Mouse (Mus musculus) brain, adult 2 months (tissue): Measurements from ENCODE around the gene Elavl4.

Source experiments
- DNase-seq: peaks from one replicate; pipeline ENCODE4 v3.0.0; 2011; ENCODE audit warnings: low read depth, low spot score

The Elavl4 gene

DNA sequence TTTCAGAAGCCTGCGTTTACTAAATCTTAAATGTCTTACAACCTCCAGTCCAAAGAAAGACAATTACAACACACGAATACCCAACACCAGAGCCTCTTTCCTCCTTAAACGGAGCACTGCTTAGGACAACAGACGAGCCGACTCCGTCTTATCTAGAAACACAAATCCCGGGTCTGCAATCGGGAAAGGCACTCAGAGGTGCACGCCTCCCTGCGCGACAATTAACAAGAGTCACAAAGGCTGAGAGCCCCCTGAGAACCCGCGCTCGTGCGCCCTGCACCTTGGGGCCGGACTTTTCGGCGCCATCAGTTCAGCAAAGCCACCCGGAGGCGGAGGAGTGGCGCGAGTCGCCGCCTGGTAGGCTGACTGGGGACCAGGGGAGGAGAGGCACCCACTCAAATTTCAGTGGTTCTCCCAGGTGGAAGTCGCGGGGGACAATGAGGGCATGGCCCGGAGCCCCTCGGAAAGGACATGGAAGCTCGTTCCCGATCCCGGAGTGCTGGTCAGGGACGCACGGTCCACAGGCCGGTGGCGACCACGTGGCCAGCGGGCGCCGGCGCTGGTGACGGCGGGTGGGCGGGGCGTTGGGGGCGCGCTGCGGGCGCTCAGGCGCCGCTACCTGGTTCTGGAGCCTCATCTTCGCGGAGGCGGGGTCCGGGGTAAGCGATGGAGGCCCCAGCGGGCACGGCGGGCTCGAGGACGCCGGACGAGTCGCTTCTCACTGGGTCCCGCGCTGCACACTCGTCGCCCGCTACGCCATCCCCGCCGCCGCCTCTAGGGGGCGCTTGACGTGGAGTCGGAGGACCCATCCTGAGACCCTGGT, at the start of gene Elavl4:
Gene Elavl4 (minus strand): TSS at position 732 of the 823 bp plus-strand sequence.
- peak; percentile 77 for DNase-seq

DNA sequence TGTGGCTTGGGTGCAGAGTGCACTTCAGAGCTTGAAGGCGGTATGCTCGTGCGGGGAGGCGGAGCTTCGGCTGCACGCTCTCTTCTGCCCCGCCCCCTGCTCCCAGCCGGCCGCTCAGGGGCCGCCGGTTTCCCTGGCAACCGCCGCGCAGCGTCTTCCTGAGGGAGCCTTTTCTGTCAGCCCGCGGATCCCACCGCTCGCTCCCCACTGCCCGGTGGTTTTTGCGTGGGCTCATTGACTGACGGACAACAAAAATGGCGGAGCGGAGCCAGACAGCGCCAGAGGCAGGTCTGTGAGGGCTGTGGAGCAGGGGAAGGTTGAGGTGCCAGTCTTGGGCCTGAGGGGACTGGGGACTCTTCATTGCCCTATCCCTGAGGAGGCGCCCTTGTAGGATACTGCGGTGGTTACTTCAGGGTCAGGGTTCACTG, 45.9 kb upstream of the Elavl4 start, which contains the start of gene Agbl4:
Gene Agbl4 (plus strand): TSS at position 44 of the 428 bp plus-strand sequence.
- DNase-seq: peak; percentile 83

DNA sequence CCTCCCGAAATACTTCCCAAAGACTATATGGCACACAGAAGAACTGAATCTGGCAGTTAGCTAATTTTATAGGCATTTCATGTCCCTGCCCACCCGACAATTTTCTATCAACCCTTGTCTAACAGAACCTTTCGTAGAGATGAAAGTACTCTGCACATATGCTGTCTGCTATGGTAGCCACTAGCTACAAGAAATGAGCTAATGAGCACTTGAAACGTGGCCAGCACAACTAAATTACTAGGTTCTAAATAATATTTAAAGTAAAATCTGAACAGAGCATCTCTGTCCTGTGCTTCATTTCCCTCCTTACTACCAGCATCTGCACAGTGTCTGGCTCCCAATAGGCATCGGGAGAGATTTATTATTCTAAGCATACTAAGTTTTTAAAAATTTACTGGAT, 44.5 kb upstream of the Elavl4 start:
- DNase-seq: peak; percentile 9

DNA sequence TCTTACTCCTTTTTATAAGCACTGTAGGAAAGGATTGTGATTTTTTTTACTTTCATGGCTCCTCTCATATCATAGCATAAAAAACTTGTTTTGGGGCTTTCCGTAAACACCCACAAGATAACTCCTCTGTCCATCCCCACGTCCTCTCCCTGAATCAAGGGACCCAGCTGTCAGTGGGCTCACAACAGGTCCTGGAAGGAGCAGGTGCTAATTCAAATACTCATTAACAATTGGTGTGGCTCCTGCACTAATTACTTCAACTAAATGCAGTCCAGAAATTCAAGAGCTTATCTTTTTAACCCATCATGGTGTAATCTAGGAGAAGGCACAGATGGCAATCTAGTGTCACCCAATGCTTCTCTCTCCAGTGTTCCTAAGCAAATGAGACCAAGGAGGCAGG, 8.9 kb upstream of the Elavl4 start:
- DNase-seq: no peak

DNA sequence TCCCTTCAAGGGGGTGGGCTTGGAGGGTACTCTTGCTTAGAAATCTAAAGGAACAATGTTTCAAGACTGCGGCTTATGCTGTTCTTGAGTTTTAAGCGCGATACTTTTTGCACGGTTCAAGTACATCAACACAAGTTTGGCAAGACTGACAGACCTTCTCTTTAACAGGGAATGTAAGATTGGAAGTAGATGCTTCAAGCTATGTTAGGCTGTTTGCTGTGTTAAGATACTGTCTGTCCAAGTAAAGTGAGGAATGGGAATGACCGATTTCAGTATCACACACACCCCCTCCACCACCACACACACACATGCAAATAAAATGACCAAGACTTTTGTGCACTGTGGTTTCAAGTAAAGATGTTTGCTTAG, 276 bp upstream of the Elavl4 start:
- no peak for DNase-seq

DNA sequence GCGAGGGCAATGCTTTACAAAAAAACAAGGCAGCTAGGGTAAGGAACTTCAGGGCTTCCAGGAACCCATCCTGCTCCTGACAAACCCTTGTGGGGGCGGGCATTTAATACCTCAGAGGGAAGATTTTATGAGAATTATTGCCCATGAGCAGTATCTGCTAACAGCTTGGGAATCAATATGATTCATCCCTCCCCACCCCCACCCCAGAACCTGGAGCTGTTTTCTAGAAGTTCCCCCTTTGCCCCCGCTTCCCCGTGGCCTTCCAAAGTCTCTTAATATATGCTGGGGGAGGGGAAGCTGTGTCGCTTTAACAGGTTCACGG, 892 bp downstream of the Elavl4 start:
- DNase-seq: no peak

DNA sequence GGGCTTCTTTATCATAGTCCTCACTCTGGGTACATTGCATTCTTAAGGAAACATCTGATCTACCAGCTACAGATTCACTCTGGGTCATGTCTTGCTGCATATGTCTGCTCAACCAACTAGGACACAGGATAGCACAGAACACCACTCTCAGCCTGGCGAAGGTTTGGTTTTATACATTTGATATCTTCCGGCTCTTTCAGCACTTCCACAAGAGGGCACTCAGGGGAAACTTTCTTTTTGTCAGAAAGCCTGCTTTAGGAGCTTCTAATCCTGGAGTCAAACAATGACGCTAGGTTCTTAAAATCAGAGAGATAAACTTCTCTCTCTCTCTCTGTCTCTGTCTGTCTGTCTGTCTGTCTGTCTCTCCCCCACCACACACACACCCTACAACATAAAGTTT, 27.8 kb downstream of the Elavl4 start:
- DNase-seq: peak; percentile 76

DNA sequence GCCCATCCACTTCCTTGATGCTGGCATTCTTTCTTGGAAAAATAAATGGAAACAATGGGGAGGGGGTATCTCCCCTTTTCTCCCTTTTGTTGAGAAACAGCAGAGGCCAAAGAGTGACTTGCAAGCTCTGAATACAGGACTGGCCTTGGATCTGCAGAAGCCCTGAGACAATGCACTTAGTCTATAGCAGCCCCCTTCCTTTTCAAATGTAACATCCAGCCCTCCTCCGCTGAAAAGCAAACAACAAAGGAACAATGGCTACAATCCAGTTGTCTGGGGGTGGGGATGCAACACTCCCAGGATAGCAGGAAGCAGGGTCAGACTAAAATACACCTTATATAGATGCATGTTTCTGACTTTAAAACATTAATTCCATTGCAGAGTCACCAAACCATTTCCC, 39.6 kb downstream of the Elavl4 start:
- DNase-seq: no peak

DNA sequence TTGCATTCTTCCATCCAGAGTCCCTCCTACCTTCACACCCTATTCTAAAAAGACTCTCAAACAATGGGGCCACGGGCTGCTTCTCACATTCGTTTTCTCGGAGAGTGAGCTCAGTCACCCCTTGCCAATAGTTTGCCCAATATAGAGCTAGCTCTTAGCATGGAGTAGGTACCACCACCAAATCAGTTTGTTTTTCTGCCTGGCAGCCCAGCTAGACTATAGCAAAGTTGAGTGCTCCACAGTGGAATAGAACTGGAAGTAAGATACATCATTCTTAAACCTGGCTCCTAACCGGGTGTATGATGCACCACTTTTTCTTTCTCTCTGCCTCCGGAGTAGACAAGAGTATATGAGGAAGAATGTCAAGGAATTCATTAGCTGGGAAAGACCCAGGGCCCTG, 44.7 kb downstream of the Elavl4 start:
- DNase-seq: no peak

DNA sequence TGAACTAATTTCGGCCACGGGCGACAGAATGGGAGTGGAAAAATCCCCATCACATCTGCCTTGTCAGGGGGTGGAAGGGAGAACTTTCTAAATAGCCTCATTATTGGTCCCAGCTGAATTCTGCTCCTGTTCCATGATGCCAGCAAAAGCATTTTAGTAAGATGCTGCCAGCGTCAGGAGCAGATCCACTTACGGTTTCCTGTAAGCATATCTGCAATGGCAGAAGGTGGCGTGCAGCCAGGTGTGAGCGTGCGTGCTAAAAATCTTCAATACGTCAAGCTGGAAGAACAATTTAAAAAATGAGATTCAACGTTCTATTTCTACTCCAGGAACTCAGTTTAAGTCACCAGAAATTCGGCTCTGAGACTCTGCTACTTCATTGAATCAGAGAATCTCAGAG, 45.1 kb downstream of the Elavl4 start:
- peak; percentile 70 for DNase-seq

DNA sequence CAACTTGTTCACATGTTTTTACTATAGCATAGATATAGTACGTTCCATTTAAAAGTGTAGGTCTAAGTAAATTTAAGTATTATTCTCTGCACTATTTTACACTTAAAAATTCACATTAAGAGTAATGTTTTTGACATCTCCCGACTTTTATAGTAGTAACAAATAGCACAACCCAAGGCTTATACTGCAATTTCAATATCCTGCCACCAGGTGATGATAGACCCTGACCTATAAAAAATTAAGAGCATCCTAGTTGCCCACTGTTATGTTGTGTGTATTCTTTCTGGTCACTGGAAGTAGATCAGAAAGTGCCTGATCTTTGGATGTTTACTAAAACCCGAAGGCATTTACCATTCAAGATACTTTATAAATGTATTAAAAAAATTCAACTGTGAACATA, 55.9 kb downstream of the Elavl4 start:
- no peak for DNase-seq

DNA sequence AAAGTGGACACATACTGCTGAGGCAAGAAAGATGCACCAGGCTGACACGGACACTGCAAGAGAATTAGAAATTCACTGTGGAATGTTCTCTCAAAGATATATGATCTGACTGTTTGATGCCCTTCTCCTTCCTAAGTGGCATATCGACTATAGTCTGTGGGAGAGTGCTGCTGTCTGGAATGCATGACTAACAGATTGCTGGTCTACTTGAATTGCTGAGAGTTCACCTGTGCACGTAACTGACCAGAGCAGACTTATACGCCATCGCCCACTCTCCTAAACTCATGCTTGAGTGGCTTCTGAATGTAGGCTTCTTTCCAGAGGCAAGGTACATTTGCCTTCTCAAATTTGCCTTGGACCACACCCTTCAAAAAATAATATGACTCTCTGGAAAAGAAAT, 58.5 kb downstream of the Elavl4 start:
- no peak for DNase-seq

DNA sequence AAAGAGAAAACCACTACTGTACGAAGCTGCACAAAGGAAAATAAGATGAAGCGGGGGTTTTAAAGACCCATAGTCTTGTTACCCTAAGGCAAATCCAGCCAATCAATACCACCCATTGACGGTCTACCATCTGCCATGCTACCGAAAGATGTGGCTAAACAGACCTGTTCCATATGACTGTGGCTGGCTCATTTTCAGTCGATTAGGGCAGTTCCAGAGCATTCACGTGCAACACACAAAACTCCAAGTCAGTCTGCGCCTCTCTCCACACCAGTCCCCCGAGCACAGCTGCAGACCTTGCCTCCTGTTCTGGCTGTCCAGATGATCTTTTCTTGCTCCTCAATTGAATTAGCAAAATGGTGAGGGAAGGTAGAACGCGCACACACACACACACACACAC, 59.2 kb downstream of the Elavl4 start:
- DNase-seq: no peak

DNA sequence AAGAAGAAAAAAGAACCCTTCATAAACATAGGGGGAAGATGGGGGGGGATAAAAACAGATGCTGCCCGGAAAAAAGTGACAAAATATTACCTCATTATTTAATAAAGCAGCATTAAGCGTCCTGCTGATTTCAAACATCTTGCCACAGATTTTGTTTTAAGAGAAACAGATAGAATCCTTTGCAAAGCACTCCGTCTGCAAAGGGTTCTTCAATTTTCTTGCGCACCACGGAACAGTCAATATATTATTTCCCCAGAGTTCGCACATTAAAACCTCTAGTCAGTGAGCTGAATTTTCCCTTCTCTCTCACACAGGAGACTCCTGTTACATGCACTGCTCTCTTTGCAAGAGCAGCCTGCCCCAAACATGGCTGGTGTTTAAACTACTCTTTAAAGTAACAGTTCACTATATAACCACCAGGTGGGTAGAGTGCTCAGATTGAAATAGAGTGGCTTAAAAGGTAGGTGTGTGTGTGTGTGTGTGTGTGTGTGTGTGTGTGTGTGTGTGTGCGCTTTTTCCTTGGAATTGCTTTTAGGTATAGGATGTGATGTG, 61.1 kb downstream of the Elavl4 start:
- peak; percentile 83 for DNase-seq

DNA sequence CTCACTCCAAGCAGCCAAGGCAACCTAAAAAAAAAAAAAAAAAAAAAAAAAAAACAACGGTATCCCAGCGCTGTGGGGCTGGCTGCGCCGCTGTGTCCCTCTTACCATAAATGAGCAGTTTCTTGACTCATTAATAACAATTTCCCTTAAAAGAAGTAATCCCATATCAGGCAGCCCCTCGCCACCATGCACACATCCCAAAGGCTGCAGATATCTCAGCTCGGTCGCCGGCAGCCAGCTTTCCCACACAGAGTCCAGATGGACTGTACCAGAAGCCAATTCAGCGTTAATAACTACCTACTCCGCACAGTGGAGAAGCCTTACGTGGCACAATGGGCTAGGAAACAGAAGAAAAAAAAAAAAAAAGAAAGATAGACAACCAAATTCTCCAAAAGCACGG, 61.7 kb downstream of the Elavl4 start:
- peak; percentile 91 for DNase-seq

DNA sequence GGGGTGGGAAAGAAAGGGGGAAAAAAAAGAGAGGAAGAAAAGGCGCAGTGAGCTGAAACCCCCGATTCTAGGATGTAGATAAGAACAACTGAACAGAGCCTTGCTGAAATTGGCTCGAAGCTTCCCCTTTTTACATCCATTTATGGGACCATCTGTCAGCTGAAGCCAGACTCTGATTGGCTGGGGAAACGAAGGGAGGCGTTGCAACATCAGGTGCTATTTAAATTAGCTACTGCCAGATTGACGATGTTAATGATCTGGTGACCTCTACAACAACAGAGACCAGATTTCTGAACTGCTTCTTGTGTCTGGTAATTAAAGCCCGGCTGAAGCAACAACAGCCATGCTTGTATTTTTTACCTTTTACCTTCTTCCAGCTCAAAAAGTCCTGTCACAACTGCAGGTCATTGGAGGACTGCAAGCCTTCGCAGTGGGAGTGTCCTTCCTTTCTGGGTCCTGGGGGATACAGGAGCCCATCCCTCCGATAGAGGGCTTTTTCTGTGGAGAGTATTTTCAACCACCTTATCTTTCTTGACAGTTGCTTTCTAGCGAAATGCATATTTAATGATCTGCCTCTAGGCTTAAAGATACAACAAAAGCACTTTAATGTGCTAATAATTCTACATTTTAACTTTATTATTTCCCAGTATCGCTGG, 64.2 kb downstream of the Elavl4 start:
- peak; percentile 97 for DNase-seq

DNA sequence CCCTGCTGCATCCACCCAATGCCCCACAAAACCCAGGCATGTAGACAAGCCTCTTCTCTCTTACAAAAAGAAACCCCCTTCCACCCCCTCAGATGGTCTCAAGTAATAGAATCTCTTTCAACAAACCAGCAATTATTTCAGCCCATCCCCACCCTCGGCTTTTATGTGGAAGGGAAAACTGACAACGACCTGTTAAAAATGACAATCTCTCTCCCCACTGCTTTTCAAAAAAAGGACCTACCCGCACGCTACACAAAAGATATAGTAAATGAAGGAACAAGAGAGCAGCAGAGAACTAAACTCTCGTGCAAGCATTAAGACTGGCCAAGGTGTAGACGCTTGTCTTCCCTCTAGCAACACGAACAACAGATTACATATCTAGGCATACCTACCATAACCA, 64.9 kb downstream of the Elavl4 start:
- DNase-seq: peak; percentile 30

DNA sequence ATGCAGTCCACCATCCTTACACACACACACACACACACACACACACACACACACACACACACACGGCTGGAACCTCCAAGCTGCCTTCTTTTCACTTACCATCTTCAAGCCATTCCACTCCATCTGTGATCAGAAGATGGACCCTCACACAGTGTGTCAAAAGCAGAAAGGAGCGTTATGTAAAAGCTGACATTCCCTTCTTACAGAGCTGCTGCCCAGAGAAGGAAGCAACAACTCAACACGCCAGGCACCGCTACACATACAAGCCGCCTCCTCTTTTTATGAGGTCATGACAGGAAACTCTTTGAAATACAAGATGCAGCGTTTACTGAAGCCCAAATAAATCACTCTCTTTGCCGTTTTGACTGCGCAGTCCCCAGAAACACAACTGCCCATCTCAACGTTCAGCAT, 65.3 kb downstream of the Elavl4 start:
- peak; percentile 87 for DNase-seq

DNA sequence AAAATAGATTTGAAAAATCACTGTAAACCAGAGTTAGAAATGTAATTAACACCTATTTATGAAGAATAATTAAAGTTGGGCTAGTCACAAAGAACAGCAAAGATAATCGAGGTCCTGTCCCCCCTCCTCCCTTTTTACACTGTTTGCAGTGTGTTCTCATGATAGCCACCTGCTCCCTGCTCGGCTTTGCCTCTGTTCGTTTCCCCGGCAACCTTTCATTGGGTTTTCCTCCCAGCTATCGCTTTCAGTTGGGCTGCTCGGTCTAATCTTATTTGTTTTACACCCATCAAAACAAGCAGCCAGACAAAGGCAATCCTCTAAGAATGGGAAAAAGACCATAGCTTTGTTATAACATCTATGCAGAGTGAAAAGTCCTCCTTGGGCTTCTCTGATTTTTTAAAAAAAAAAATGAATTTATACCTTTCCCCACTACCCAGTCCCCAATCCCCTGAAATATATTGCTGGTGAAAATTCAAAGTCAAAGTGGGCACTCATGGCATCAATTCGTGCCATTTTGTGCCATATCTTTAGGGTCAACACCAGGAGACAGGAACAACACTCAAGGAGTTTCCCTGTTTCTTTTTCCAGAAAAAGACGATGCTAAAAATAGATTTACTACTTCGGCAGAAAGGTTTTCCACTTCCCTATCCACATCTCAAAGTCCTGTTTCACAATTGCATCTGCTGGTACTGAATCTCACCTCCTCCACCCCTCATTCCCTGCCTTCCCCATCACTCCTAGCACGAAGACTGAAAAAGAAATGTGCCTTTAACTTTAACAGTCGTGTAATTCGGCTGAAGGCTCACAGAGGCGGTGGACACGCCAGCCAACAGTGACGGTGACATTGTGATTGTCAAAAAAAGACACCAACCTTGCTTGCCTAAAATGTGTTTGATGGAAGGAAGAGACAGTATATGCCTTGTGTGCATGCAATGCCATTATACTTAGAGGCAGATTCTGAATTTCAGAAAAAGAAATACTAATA, 66.1 kb downstream of the Elavl4 start:
- DNase-seq: peak; percentile 79

DNA sequence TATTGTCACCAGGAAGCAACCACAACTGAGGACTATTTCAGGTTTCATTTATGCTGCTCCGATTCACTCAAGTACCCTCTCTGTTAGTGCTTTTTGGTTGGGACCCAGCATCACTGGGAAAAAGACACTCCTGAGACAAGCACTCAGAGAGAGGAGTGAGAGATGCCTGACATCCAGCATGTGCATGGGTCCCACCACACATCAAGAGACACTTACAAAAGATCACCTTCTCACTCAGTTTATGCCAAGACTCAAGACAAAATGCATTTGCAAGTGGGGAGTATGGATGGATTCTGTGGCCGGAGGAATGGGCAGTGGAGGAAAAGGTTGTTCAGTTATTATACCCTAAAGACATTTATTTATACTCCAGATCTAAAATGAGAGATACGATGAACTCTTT, 67.3 kb downstream of the Elavl4 start:
- peak; percentile 38 for DNase-seq

DNA sequence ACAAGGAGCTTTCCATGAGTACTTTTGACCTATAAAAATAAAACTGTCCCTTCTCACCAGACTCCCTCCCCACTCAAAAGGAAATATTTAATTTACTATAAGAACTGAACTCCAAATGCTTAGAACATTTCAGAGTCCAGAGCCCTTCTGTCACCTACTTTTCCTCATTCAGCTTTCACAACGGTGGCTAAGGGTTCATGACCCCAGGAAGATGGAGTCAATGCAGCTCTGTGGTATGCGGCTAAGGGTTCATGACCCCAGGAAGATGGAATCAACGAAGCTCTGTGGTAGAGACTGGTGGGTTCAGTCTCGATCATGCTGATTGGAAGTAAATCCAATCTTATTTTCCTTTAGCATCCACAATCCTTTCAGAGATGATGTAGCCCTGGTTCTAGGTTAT, 81.7 kb downstream of the Elavl4 start:
- DNase-seq: no peak
